In genomic region chr19:45234191-45234770, GRCm38 (mm10) we compare ENCODE assay signal across 14 mouse cellular contexts. TPM values are rescaled to one million over a fixed set of nuclear protein-coding genes. Genes with fewer than 3 reads are reported as not detected.
DNase-seq lines count a peak whose midpoint lies in the region; ATAC-seq and TF ChIP-seq lines count a peak whose summit lies in the region.
"Had no signal": no experiment of that assay in that cellular context is flagged by ENCODE, and none has a peak within 500 bp of the region (broad histone marks: within the 10 kb centered on the region; RNA-seq: fewer than 3 reads in every experiment).

No protein-coding gene starts in this region.

- ATAC-seq in kidney, embryonic 14.5 days (ENCODE audit: low FRiP score, low TSS enrichment): no peak
- no peak for ATAC-seq in embryonic facial prominence, embryonic 14.5 days (ENCODE audit: low read depth)
- ATAC-seq in limb, embryonic 14.5 days (ENCODE audit: low FRiP score, low read depth): no peak
- ATAC-seq: forebrain, embryonic 14.5 days; lung, postnatal 0 days had no signal

- under 1% methylated on average over 22 of the region's 22 CpGs for WGBS in kidney, embryonic 14.5 days
- WGBS in embryonic facial prominence, embryonic 14.5 days: 2% methylated on average over 22 of the region's 22 CpGs
- WGBS in limb, embryonic 14.5 days: 2% methylated on average over 21 of the region's 22 CpGs

- peaks cover 30% of the 10 kb centered on the region for H3K4me1 ChIP-seq in kidney, embryonic 14.5 days (ENCODE audit: control insufficient read depth, insufficient read depth, low read length)
- H3K4me1 ChIP-seq in embryonic facial prominence, embryonic 14.5 days (ENCODE audit: control insufficient read depth, insufficient read depth, low read length): peaks cover 14% of the 10 kb centered on the region
- peaks cover 20% of the 10 kb centered on the region for H3K4me1 ChIP-seq in limb, embryonic 14.5 days (ENCODE audit: control insufficient read depth, insufficient read depth, low read length)

- H3K4me3 ChIP-seq in kidney, embryonic 14.5 days (ENCODE audit: low read length): peak overlapping the region; percentile 31; the same call in 1 of the 2 replicates
- peak overlapping the region; percentile 39 for H3K4me3 ChIP-seq in embryonic facial prominence, embryonic 14.5 days (ENCODE audit: low read depth, low read length)
- H3K4me3 ChIP-seq in limb, embryonic 14.5 days (replicated peaks; ENCODE audit: low read length): peak overlapping the region; percentile 35

- no peak overlapping the region for H3K27ac ChIP-seq in kidney, embryonic 14.5 days (ENCODE audit: low read depth, low read length)
- no peak overlapping the region for H3K27ac ChIP-seq in embryonic facial prominence, embryonic 14.5 days (replicated peaks; ENCODE audit: low read depth, low read length)
- H3K27ac ChIP-seq in limb, embryonic 14.5 days (replicated peaks; ENCODE audit: low read depth, low read length): no peak overlapping the region

- TF ChIP-seq POLR2A in limb, embryonic 14.5 days (IDR thresholded peaks at IDR 0.05; ENCODE audit: borderline replicate concordance, extremely low read depth, insufficient read depth, insufficient read length): no peak

- H3K36me3 ChIP-seq in kidney, embryonic 14.5 days (ENCODE audit: control insufficient read depth, insufficient read depth, low read length): no peaks in the 10 kb centered on the region
- no peaks in the 10 kb centered on the region for H3K36me3 ChIP-seq in embryonic facial prominence, embryonic 14.5 days (ENCODE audit: control insufficient read depth, insufficient read depth, low read length)
- no peaks in the 10 kb centered on the region for H3K36me3 ChIP-seq in limb, embryonic 14.5 days (ENCODE audit: control insufficient read depth, insufficient read depth, low read length)

- peaks cover 100% of the 10 kb centered on the region for H3K27me3 ChIP-seq in kidney, embryonic 14.5 days (ENCODE audit: control insufficient read depth, insufficient read depth, low read length)
- H3K27me3 ChIP-seq in embryonic facial prominence, embryonic 14.5 days (replicated peaks; ENCODE audit: control insufficient read depth, insufficient read depth, low read length): peaks cover 99% of the 10 kb centered on the region
- H3K27me3 ChIP-seq in limb, embryonic 14.5 days (ENCODE audit: control insufficient read depth, insufficient read depth, low read length): peaks cover 97% of the 10 kb centered on the region

- H3K4me2 ChIP-seq in kidney, embryonic 14.5 days (replicated peaks; ENCODE audit: low read depth, low read length): no peak overlapping the region
- H3K4me2 ChIP-seq in embryonic facial prominence, embryonic 14.5 days (ENCODE audit: low read depth, low read length): peak overlapping the region; percentile 53; the same call in 1 of the 2 replicates
- H3K4me2 ChIP-seq in limb, embryonic 14.5 days (replicated peaks; ENCODE audit: low read depth, low read length, severe bottlenecking): peak overlapping the region; percentile 26; the same call in 1 of the 2 replicates

- H3K9me3 ChIP-seq in kidney, embryonic 14.5 days (ENCODE audit: control insufficient read depth, low read length): no peaks in the 10 kb centered on the region
- H3K9me3 ChIP-seq in embryonic facial prominence, embryonic 14.5 days (ENCODE audit: control insufficient read depth, low read length): no peaks in the 10 kb centered on the region
- no peaks in the 10 kb centered on the region for H3K9me3 ChIP-seq in limb, embryonic 14.5 days (ENCODE audit: control insufficient read depth, low read length)

- DNase-seq in embryo, embryonic 9.5 days (ENCODE audit: extremely low spot score): peak; percentile 46
- DNase-seq in embryo, embryonic 11 days: no peak
- DNase-seq in kidney, adult 8-10 months: no peak
- no peak for DNase-seq in embryonic facial prominence, embryonic 14.5 days (ENCODE audit: low spot score)
- no peak for DNase-seq in limb, embryonic 14.5 days (ENCODE audit: low spot score)
- no peak for DNase-seq in left cerebral cortex, adult 9 months (ENCODE audit: low spot score in 2 of 2)
- no peak for DNase-seq in layer of hippocampus, adult 9-10 months (ENCODE audit: low spot score)
- DNase-seq: adrenal gland, postnatal 36 days; right cerebral cortex, postnatal 14 days had no signal

- H3K9ac ChIP-seq in kidney, embryonic 14.5 days (ENCODE audit: low read depth, low read length): no peak overlapping the region
- H3K9ac ChIP-seq in embryonic facial prominence, embryonic 14.5 days (ENCODE audit: low read depth, low read length): no peak overlapping the region
- H3K9ac ChIP-seq in limb, embryonic 14.5 days (ENCODE audit: low read depth, low read length, severe bottlenecking): 0 out of 2 replicates have a peak overlapping the region, but pooled peaks have one; percentile 12

RNA-seq across cellular contexts. Expression of gene Lbx1, which starts 1.3 kb away (rescaled TPM):
- 0.11 TPM in 1 of 2 replicates, not detected in the other for polyA plus RNA-seq in kidney, embryonic 14.5 days (2014; fragmentation: Nextera tagmentation; extraction: Ambion mirVana)
- 1.6 and 2.0 TPM in 2 replicates for polyA plus RNA-seq in embryonic facial prominence, embryonic 14.5 days (2014; fragmentation: Nextera tagmentation; extraction: Ambion mirVana)
- polyA plus RNA-seq in limb, embryonic 14.5 days (2012; rRNA removed): 2.7 and 3.9 TPM in 2 replicates
- polyA plus RNA-seq in limb, embryonic 14.5 days (2014; fragmentation: Nextera tagmentation; extraction: Ambion mirVana): 1.4 and 2.2 TPM in 2 replicates
- polyA plus RNA-seq: forebrain, embryonic 14.5 days; lung, postnatal 0 days; Patski; testis, adult 2 months had no signal
